Mouse (Mus musculus) hindbrain, embryonic 14.5 days (tissue): ENCODE measurements around the gene Il1rapl2. TPM values are rescaled to one million over a fixed set of nuclear protein-coding genes. Genes with fewer than 3 reads are reported as not detected.
"Not testable (repeated sequence)": the region's sequence is repeated elsewhere in the genome, so short reads cannot be mapped to it uniquely, and the experiment has no call there.

Experiments
- ATAC-seq: fragments of 200-750 bp; cut with Nextera tagmentation; 2 replicates; pipeline ENCODE4 v1.8.0; 2017; ENCODE audit warnings: moderate number of reproducible peaks, mild to moderate bottlenecking, moderate TSS enrichment, moderate library complexity; ENCODE audit not compliant: low FRiP score
- DNase-seq: peaks from one replicate; pipeline ENCODE4 v3.0.0-alpha.2; 2015; ENCODE audit warnings: low spot score
- H3K27ac ChIP-seq: fragments of 300-500 bp; sonication (generic); 2 replicates; pipeline ENCODE4 v1.5.1; 2014; ENCODE audit warnings: mild to moderate bottlenecking, moderate library complexity
- H3K27me3 ChIP-seq: fragments of 300-500 bp; sonication (generic); 2 replicates; pipeline ENCODE4 v1.6.1; 2014; ENCODE audit warnings: mild to moderate bottlenecking, low read length, mixed read lengths; ENCODE audit not compliant: control insufficient read depth, insufficient read depth
- H3K36me3 ChIP-seq: fragments of 300-500 bp; sonication (generic); replicated peaks from 2 replicates; pipeline ENCODE4 v1.6.1; 2014; ENCODE audit not compliant: control insufficient read depth, insufficient read depth
- H3K4me1 ChIP-seq: fragments of 300-500 bp; sonication (generic); replicated peaks from 2 replicates; pipeline ENCODE4 v1.6.1; 2014; ENCODE audit warnings: antibody characterized with exemption, low read length, mixed read lengths; ENCODE audit not compliant: control insufficient read depth, insufficient read depth
- H3K4me2 ChIP-seq: fragments of 300-500 bp; sonication (generic); replicated peaks from 2 replicates; pipeline ENCODE4 v1.6.1; 2014; ENCODE audit warnings: mild to moderate bottlenecking, moderate library complexity
- H3K4me3 ChIP-seq: fragments of 300-500 bp; sonication (generic); replicated peaks from 2 replicates; pipeline ENCODE4 v1.5.1; 2014; ENCODE audit warnings: mild to moderate bottlenecking, low read length
- H3K9ac ChIP-seq: fragments of 300-500 bp; sonication (generic); 2 replicates; pipeline ENCODE4 v1.6.1; 2014
- H3K9me3 ChIP-seq: fragments of 300-500 bp; sonication (generic); 2 replicates; pipeline ENCODE4 v1.6.1; 2016; ENCODE audit warnings: low read length; ENCODE audit not compliant: control insufficient read depth
- WGBS: fragments of 180-500 bp; shearing (Covaris S2); extraction: QIAGEN DNeasy Blood & Tissue Kit; methylation state at CpG from one replicate; pipeline ENCODE4 v1.1.7; 2014; 5-methylcytosine and 5-hydroxymethylcytosine counted together
- polyA plus RNA-seq: library from polyadenylated mRNA; unstranded; fragments of >200 nt; fragmentation: Nextera tagmentation; extraction: Ambion mirVana; gene quantifications from 2 replicates; pipeline ENCODE4 v1.2.1, GENCODE M21; 2014

Il1rapl2 gene
- polyA plus RNA-seq, 1 experiment from 2014 or later = 3.3 TPM

- no peak overlapping the region for H3K27ac ChIP-seq
- no peak for DNase-seq
- no peaks in the 10 kb centered on the region for H3K4me1 ChIP-seq
- WGBS = 89% methylated on average over 3 of the region's 3 CpGs
- no peak overlapping the region for H3K9ac ChIP-seq
- no peak overlapping the region for H3K4me3 ChIP-seq
- no peak for ATAC-seq
- no peak overlapping the region for H3K4me2 ChIP-seq
- no peaks in the 10 kb centered on the region for H3K36me3 ChIP-seq
- H3K9me3 ChIP-seq = no peaks in the 10 kb centered on the region
- H3K27me3 ChIP-seq = no peaks in the 10 kb centered on the region
These were observed 472.7 kb downstream of the Il1rapl2 start for GRCm38 (mm10) chrX:138043113-138043512.

GRCm38 (mm10) chrX:138103954-138104353, 533.5 kb downstream of the Il1rapl2 start:
- 57% methylated on average over 6 of the region's 6 CpGs for WGBS
- ATAC-seq = no peak
- no peak overlapping the region for H3K4me3 ChIP-seq
- no peaks in the 10 kb centered on the region for H3K4me1 ChIP-seq
- H3K9ac ChIP-seq = no peak overlapping the region
- H3K27me3 ChIP-seq = no peaks in the 10 kb centered on the region
- H3K27ac ChIP-seq = no peak overlapping the region
- DNase-seq = no peak
- H3K36me3 ChIP-seq = no peaks in the 10 kb centered on the region
- no peak overlapping the region for H3K4me2 ChIP-seq
- no peaks in the 10 kb centered on the region for H3K9me3 ChIP-seq

- no peak for ATAC-seq
- H3K9me3 ChIP-seq = no peaks in the 10 kb centered on the region
- H3K27me3 ChIP-seq = no peaks in the 10 kb centered on the region
- no peak overlapping the region for H3K4me2 ChIP-seq
- no peak overlapping the region for H3K4me3 ChIP-seq
- no peak overlapping the region for H3K27ac ChIP-seq
- no peaks in the 10 kb centered on the region for H3K4me1 ChIP-seq
- WGBS = 51% methylated on average over 3 of the region's 3 CpGs
- no peak overlapping the region for H3K9ac ChIP-seq
- no peaks in the 10 kb centered on the region for H3K36me3 ChIP-seq
- DNase-seq = no peak
These were observed 534.3 kb downstream of the Il1rapl2 start for GRCm38 (mm10) chrX:138104668-138105067.

- Histone ChIP-seq H3K27ac (no peak overlapping the region), H3K9ac (no peak overlapping the region), H3K36me3 (no peaks in the 10 kb centered on the region), H3K4me3 (no peak overlapping the region), H3K4me2 (no peak overlapping the region), H3K27me3 (no peaks in the 10 kb centered on the region), H3K4me1 (no peaks in the 10 kb centered on the region), H3K9me3 (no peaks in the 10 kb centered on the region)
- ATAC-seq (no peak), DNase-seq (peak; percentile 69)
- WGBS = 17% methylated on average over 3 of the region's 3 CpGs
These were observed 599.7 kb downstream of the Il1rapl2 start for GRCm38 (mm10) chrX:138170146-138170545.

GRCm38 (mm10) chrX:138209480-138209879, 639.1 kb downstream of the Il1rapl2 start, which contains the start of gene Tex13a:
Gene Tex13a, minus strand, starts transcription at chrX:138209580.
- no peak for DNase-seq
- no peaks in the 10 kb centered on the region for H3K4me1 ChIP-seq
- H3K27me3 ChIP-seq = peaks cover 3% of the 10 kb centered on the region; the same call in 1 of the 2 replicates
- H3K9ac ChIP-seq = no peak within 1 kb of the TSS
- no peak for ATAC-seq
- WGBS = 88% methylated on average over 3 of the region's 3 CpGs
- no peak within 1 kb of the TSS for H3K27ac ChIP-seq
- no peak within 1 kb of the TSS for H3K4me2 ChIP-seq
- H3K36me3 ChIP-seq = no peaks in the 10 kb centered on the region
- H3K4me3 ChIP-seq = no peak within 1 kb of the TSS
- H3K9me3 ChIP-seq = no peaks in the 10 kb centered on the region

GRCm38 (mm10) chrX:138234626-138235025, 664.2 kb downstream of the Il1rapl2 start:
- DNase-seq = no peak
- Histone ChIP-seq H3K4me1 (no peaks in the 10 kb centered on the region), H3K9me3 (no peaks in the 10 kb centered on the region), H3K9ac (no peak overlapping the region), H3K36me3 (no peaks in the 10 kb centered on the region), H3K27me3 (no peaks in the 10 kb centered on the region), H3K4me3 (no peak overlapping the region), H3K4me2 (no peak overlapping the region), H3K27ac (no peak overlapping the region)
- ATAC-seq = no peak
- WGBS = 53% methylated on average over 4 of the region's 4 CpGs

GRCm38 (mm10) chrX:138348736-138349135, 778.3 kb downstream of the Il1rapl2 start:
- not testable (repeated sequence) for H3K36me3 ChIP-seq, H3K4me2 ChIP-seq, H3K4me1 ChIP-seq, H3K27ac ChIP-seq, DNase-seq, H3K9me3 ChIP-seq, H3K4me3 ChIP-seq, H3K9ac ChIP-seq, ATAC-seq, H3K27me3 ChIP-seq
- WGBS = 75% methylated on average over 1 of the region's 1 CpGs

GRCm38 (mm10) chrX:138433794-138434193, 863.4 kb downstream of the Il1rapl2 start:
- 60% methylated on average over 2 of the region's 2 CpGs for WGBS
- no peaks in the 10 kb centered on the region for H3K36me3 ChIP-seq
- H3K27ac ChIP-seq = no peak overlapping the region
- no peaks in the 10 kb centered on the region for H3K27me3 ChIP-seq
- H3K9me3 ChIP-seq = no peaks in the 10 kb centered on the region
- ATAC-seq = no peak
- no peak for DNase-seq
- H3K4me2 ChIP-seq = no peak overlapping the region
- H3K9ac ChIP-seq = no peak overlapping the region
- no peak overlapping the region for H3K4me3 ChIP-seq
- no peaks in the 10 kb centered on the region for H3K4me1 ChIP-seq

GRCm38 (mm10) chrX:138437939-138438338, 867.5 kb downstream of the Il1rapl2 start:
- 67% methylated on average over 3 of the region's 3 CpGs for WGBS

GRCm38 (mm10) chrX:138449856-138450255, 879.4 kb downstream of the Il1rapl2 start:
- Histone ChIP-seq H3K27me3 (no peaks in the 10 kb centered on the region), H3K4me2 (no peak overlapping the region), H3K27ac (no peak overlapping the region), H3K9ac (no peak overlapping the region), H3K9me3 (no peaks in the 10 kb centered on the region), H3K4me3 (no peak overlapping the region), H3K4me1 (no peaks in the 10 kb centered on the region), H3K36me3 (no peaks in the 10 kb centered on the region)
- DNase-seq (no peak), ATAC-seq (no peak)
- WGBS = 74% methylated on average over 2 of the region's 2 CpGs

More at GRCm38 (mm10) chrX:138437939-138438338, 867.5 kb downstream of the Il1rapl2 start:
- no peak overlapping the region for H3K9ac ChIP-seq
- no peaks in the 10 kb centered on the region for H3K4me1 ChIP-seq
- H3K4me2 ChIP-seq = no peak overlapping the region
- ATAC-seq (no peak), DNase-seq (no peak)
- H3K27ac ChIP-seq = no peak overlapping the region
- H3K4me3 ChIP-seq = no peak overlapping the region
- no peaks in the 10 kb centered on the region for H3K36me3 ChIP-seq
- no peaks in the 10 kb centered on the region for H3K9me3 ChIP-seq
- H3K27me3 ChIP-seq = no peaks in the 10 kb centered on the region
